Mouse (Mus musculus) lung, postnatal 0 days (tissue): ENCODE data around the gene Rnf157.

ENCODE experiments used
- CTCF ChIP-seq: IDR thresholded peaks from 2 replicates; pipeline ENCODE4 v1.5.1; 2016; ENCODE audit warnings: antibody characterized with exemption, mild to moderate bottlenecking
- EP300 ChIP-seq: IDR thresholded peaks from 2 replicates; pipeline ENCODE4 v1.6.1; 2016; ENCODE audit warnings: antibody characterized with exemption, mild to moderate bottlenecking, control low read depth

- TF ChIP-seq CTCF = no peak
- no peak for TF ChIP-seq EP300
Observed at GRCm38 (mm10) chr11:116418841-116419462, 6.1 kb upstream of the Rnf157 start.
